Mouse (Mus musculus) MEL-GATA-1-ER (cell line): ENCODE results near the gene Ubxn1.

Experiments
- DNase-seq: peaks from one replicate; pipeline ENCODE4 v3.0.0-alpha.2; 2012; ENCODE audit warnings: low read depth; ENCODE audit errors: extremely low read depth

Gene Ubxn1

DNA sequence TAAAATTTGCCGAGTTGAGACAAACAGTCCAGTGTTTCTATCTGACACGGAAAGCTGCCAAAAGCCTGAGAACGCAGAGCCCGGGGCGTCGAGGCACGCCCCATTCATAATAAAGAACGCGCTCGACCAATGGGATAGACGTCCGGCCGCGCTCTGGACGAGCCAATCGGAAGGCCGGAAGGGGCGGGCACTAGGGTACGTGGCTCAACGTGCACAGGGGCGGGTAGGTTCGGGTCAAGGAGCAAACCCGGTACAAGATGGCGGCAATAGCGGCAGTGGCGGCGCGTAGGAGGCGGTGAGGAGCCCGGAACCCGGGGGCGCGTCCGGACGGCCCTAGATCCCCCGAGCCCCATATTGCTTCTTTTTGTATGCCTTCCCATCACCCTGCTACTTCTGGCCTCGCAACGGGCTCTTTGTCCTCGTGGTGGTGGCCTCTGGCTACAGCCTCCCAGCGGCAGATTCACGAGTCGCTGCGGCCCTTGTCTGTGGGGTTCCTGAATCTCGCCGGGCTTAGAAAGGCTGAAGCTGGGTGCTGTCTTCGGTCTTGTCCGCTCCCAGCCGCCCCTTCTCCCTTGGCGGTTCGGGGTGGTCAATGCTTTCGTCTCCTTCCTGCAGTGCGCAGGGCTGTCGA, 26.7 kb downstream of the Ubxn1 start, which contains the start of gene Ganab:
Ganab (plus strand) TSS at position 207 of the 631 bp plus-strand sequence.
- peak; percentile 91 for DNase-seq

DNA sequence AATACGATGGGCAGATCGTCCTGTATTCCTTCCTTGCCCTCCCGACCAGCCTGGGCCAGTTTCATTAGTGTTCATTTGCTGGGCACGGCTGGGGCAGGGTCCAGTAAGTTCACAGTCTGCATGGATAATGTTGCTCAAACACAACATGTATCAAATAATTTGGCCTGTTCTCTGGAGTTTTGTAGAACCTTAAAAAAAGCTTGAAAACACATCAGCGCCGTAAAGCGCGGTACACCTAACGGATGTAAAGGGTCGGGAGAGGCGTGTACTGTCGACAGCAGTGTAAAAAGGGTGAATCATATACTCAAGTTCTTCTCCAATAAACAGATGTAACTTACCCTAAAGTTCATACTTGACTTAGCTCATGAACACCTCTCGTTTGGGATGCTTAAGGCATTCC, 27.3 kb downstream of the Ubxn1 start:
- DNase-seq: no peak

DNA sequence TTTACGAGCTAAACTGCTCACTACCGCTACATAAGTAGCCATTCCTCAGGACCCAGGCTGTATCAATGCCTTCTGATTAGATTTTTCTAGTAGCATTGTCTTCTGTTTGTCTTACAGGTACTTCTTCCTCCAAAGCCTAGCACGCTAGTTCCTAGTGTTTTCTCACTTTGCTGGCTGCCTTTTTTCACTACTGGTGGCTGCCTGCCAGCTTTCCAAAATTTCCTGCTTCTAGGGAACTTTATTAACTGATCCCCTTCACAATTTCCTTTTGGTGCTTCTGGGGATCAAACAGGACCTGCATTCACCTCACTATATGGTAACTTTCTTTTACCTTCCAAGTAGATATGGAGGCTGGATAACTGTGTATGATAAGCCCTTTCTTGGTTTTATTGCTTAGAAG, 27.8 kb downstream of the Ubxn1 start:
- no peak for DNase-seq

DNA sequence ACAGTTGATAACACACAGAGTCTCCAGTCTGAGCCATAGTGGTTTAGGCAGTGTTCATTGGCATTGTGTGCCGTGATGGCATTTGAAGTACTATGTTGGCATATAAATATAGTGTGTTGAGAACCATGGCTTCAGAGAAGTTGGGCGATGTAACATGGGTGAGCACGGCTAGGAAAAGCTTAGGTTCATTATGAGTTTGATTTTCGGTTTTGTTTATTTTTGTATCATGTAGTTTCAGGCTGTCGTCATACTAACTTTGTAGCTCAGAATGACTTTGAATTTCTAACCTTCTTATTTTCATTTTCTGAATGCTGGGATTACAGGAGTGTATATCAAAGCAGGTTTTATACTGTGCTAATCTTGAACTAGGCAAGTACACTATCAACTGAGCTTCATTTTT, 32.1 kb downstream of the Ubxn1 start:
- DNase-seq: no peak

DNA sequence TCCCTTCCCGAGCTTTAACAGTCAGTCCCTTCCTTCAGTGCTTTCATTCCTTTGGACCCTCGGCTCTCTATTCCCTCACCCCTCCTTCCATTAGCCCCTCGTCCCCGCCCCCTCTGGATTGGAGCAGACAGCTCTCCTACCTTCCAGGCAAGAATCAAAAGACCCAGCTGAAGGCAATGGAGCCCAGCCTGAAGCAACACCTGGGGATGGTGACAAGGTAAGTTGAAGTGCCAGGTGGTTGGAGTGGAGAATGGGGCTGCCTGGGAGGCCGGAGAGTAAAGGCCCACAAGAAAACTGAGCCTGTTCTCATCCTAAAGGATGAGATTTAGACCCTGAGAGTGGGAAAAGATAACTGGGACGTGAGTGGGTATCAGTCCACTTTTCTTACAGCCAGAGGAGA, 37.2 kb downstream of the Ubxn1 start:
- DNase-seq: no peak

DNA sequence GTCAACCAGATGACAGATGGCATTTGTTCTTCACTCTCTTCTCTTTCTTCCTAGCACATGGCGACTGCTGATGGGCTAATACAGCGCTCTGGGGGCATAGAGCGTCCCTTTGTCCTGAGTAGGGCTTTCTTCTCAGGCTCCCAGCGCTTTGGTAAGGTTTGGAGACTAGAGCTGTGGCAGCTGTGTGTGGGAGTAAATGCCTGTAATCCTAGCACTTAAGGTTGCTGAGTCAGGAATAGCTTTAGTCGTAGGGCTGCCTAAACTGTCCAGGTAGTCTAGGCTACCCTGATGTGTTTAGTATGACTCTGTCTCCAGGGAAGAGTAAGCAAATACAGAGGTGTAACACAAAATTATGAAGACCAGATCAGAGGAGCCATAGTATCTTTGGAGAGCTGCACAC, 40.5 kb downstream of the Ubxn1 start:
- no peak for DNase-seq

DNA sequence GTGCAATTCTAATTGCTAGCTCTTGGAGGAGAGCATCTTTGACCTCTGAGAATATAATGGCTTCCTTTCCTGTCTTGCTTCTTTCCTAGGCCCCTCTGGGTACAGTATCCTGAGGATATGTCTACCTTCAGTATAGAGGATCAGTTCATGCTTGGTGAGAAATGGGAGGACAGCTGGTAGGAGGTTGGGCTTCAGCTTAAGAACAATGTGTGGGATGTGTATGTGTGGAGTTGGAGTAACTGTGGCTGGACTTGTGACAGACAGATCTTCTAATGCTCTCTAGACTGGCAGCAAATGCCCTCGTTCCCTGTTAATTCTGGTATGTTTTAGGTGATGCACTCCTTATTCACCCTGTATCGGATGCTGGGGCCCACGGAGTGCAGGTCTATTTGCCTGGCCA, 42.9 kb downstream of the Ubxn1 start:
- no peak for DNase-seq

DNA sequence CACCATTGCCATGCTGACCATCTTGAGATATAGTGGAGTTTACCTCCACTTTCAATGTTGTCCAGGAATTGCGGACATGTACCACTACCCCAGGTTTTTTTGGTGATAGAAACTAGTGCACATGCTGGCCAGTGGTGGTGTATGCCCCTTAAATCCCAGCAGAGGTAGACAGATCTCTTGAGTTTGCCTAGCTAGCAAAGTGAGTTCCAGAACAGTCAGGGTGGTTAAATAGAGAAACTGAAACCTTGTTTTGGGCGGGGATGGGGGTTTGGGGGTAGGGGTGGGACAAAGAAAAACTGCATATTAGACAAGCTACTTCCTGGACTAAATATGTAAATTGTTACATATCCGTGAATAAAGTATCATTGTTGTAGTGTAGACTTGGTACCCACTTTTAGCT, 47.7 kb downstream of the Ubxn1 start:
- no peak for DNase-seq

DNA sequence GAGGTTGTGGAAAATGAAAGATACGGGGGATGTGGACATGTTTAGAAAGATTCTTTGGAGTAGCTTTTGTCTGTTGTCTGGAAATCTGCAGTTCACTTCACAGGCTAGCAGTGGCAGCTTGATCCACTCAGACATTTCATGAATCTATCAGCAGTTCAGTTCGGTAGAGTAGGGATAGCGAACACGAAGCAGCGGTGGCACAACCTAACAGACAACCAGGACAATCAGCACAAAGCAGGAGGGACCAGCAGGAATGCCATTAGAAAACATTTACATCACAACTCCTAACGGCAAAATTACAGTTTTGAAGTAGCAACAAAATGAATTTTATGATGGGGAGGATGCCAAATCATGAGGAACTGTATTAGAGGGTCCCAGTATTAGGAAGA, 48.4 kb downstream of the Ubxn1 start:
- DNase-seq: no peak

DNA sequence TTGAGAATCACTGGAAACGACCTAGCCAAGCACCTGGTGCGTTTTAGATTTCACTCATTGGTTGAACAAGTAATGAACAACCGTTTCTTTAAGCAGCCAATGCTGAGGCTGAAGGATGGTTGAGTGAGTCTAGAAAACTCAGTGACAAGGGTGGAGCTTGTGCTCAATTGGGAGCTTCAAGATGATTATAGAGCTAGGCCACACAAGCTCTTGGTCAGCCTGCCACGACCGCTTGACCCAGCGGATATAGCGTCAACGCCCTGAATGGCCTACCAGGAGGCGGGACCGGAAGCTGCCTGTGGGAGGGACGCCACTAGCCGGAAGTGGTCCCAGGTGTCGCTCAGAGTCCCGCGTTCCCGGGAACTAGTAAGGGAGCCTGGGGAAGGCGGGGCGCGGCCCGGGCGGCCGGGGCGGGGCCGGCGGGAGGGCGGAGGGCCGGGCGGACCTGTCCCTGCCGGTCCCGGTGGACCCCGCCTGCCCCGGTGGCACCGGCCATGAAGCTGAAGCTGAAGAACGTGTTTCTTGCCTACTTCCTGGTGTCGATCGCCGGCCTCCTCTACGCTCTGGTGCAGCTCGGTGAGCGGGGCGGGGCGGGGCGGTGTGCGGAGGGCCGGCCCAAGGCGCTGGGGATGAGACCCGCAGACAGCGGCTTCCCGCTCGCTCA, 48.9 kb downstream of the Ubxn1 start, which contains the start of gene B3gat3:
B3gat3 (plus strand) TSS at position 302 of the 664 bp plus-strand sequence.
- no peak for DNase-seq

DNA sequence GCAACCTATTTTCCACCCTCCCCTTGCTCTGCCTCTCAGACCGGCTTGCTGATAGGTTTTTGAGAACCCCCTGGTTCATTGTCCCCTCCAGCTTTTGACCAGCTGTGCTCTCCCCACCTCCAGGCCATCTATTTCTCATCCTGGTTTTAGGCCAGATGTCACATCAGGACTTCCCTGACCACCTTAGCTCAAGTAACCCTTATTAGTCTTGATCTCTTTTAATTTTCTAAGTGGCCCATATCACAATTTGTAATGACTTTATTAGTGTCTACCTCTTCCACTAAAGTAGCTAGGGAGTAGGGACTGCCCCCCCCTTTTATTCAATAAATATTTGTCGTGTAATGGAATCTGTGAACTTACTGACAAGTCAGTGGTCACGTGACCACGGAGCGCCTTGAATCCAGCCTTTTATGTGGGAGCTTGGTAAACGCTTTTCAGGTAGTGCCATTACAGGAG, 49.6 kb downstream of the Ubxn1 start:
- no peak for DNase-seq

DNA sequence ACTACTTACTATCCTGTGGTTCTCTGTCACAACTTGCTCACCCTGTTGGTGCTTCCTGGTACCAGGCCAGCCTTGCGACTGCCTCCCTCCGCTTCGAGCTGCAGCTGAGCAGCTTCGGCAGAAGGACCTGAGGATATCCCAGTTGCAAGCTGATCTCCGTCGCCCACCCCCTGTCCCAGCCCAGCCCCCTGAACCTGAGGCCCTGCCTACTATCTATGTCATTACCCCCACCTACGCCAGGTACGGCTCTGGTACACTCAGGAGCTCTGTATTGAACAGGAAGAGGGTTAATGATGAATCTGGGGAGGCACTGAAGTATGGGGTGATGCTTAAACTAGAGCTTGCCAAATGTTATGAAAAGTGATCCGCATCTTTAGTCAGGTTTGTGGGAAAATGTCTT, 50.4 kb downstream of the Ubxn1 start:
- no peak for DNase-seq
